Mouse (Mus musculus) NIH3T3 (cell line): ENCODE results near the gene Sox1.

ENCODE experiments used
- DNase-seq: peaks from one replicate; pipeline ENCODE4 v3.0.0-alpha.2; 2012; ENCODE audit warnings: low read depth

Gene Sox1

DNA sequence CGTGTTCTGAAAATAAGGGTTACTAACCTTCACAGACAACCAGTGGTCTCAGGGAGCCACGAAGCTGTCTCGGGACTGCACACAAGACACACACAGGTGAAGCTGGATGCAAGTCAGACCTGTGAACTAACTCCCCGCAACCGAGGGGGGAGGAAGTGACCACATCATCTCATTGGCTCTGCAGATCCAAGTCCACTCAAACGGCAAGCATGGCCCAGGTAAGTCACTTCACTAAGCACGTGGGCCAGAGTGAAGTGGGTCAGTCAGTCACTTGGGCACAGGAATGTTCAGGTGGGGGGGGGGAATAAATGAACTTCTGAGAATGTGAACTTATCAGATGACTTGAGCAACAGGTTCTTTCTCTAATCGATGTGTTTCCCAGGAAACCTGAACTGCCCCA lies 30.8 kb downstream of the Sox1 start:
- DNase-seq, result no peak

DNA sequence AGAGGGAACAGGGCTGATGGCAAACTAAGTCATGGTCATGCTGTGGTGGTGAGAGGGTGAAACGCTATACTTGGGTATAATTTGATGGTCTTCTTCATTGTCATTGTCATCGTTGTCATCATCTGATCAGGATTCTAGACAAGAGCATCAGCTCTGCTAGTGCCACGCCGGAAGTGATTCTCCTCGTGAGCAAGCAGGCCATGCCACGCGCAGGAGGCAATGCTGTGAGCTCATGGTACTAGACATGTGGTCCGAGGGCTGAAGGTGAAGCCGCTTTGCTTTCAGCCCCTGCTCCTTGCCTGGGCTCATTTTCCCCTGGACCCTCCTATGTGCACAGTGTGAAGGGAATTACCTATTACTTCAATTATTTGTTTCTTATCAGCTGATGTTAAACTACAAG lies 32.3 kb downstream of the Sox1 start:
- no peak for DNase-seq

GRCm38 (mm10) chr8:12427886-12428799 lies 33.0 kb downstream of the Sox1 start:
- no peak for DNase-seq

DNA sequence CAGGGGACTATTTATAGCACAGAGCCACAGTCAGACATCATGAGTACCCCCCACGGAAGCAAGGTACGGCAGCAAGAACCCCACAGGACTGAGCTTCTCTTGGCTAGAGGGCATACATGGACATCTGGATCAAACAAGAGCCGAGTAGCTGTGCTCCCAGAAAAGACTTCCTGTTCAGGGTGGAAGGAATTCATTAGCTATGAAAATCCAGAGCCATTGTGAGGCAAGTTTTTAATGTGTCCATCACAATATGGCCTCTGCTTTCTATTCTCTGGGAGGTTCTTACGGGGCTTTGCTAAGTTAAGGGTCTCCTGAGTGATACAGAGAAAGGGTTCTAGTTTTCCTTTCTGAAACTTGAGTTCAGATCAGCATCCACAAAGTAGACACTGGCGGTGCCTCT lies 33.8 kb downstream of the Sox1 start:
- DNase-seq, result no peak

- DNase-seq, result no peak
Observed at GRCm38 (mm10) chr8:12429601-12430172, 34.6 kb downstream of the Sox1 start.

- DNase-seq, result no peak
Observed at GRCm38 (mm10) chr8:12430173-12430899, 35.2 kb downstream of the Sox1 start.

GRCm38 (mm10) chr8:12430900-12431737 lies 36.0 kb downstream of the Sox1 start:
- DNase-seq, result no peak

GRCm38 (mm10) chr8:12431738-12432055 lies 36.6 kb downstream of the Sox1 start:
- no peak for DNase-seq

- DNase-seq, result no peak
Observed at GRCm38 (mm10) chr8:12432546-12432945, 37.5 kb downstream of the Sox1 start.

- no peak for DNase-seq
Observed at GRCm38 (mm10) chr8:12434771-12435170, 39.7 kb downstream of the Sox1 start.

- no peak for DNase-seq
Observed at GRCm38 (mm10) chr8:12438021-12438420, 42.9 kb downstream of the Sox1 start.

- peak; percentile 3 for DNase-seq
Observed at GRCm38 (mm10) chr8:12439044-12439443, 43.9 kb downstream of the Sox1 start.

- DNase-seq, result no peak
Observed at GRCm38 (mm10) chr8:12439846-12440245, 44.8 kb downstream of the Sox1 start.

GRCm38 (mm10) chr8:12440997-12441396 lies 45.9 kb downstream of the Sox1 start:
- no peak for DNase-seq

- DNase-seq, result no peak
Observed at GRCm38 (mm10) chr8:12445258-12445657, 50.2 kb downstream of the Sox1 start.

DNA sequence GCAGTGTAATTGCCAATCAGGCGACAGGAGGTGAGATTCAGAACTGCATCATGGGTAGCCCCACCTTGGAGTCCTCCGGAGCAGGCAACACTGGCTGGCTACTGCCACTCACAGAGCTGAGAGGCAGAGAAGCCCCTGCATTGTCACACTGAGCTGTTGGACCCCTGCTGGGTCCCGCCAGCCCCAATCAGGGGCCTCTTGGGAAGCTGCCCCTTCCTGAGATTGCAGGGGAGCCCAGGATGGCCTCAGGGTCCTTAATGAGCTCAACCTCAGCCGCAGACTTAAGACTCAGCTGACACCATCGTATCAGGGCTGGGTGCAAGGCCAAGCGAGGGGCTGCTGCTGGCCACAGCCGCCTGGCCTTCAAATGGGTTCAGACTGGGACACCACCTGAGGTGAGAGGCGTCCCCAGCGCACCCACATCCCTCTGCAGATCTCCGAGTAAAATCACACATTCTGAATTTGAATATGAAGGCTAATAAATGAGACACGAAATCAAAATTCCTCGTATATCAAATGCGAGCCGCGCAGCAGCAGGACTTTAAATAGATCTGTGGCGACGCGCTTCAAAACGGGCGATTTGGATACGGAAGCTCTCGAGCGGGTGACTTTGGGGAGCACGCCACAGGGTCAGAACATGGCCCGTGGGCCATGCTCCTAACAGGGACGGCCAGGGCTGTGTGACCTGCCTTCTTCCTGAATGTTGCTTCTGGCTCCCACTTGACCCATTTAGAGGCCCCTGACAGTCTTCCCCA lies 51.0 kb downstream of the Sox1 start:
- DNase-seq, result no peak
